14 mouse cellular contexts compared by ENCODE assay signal in the genomic region with DNA sequence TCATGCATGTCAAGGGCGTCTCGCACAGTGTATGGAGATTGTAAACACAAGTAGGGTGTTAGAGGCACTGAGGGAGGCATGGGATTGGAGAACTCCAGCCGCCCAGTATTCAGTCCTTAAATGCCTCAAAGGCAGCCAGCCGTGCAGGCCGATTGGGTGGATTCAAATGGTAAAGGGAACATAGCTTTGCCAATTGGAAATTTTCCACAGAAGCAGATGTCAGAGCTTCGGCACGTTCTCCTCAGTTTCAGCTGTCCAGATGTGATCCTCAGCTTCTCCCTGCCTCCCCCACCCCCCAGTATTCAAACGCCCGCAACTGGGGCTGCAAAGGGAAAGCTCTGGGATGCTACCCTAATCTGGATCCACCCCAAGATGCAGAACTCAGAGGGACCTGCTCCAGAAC. TPM values are rescaled to one million over a fixed set of nuclear protein-coding genes. Genes with fewer than 3 reads are reported as not detected.
DNase-seq lines count a peak whose midpoint lies in the region; ATAC-seq and TF ChIP-seq lines count a peak whose summit lies in the region.
"Had no signal": no experiment of that assay in that cellular context is flagged by ENCODE, and none has a peak within 500 bp of the region (broad histone marks: within the 10 kb centered on the region; RNA-seq: fewer than 3 reads in every experiment).

No protein-coding gene starts in this region.

- H3K4me1 ChIP-seq in lung, postnatal 0 days (ENCODE audit: insufficient read depth, low read depth, low read length): peaks cover 3% of the 10 kb centered on the region; the same call in 1 of the 2 replicates
- no peaks in the 10 kb centered on the region; the same call in 1 of the 2 replicates for H3K4me1 ChIP-seq in lung, adult 2 months (ENCODE audit: control insufficient read depth, insufficient read depth, low read length)
- H3K4me1 ChIP-seq in forebrain, embryonic 14.5 days (ENCODE audit: control insufficient read depth, insufficient read depth, low read length): peaks cover 5% of the 10 kb centered on the region
- H3K4me1 ChIP-seq in kidney, embryonic 15.5 days: peaks cover 19% of the 10 kb centered on the region
- peaks cover 11% of the 10 kb centered on the region for H3K4me1 ChIP-seq in stomach, embryonic 16.5 days (ENCODE audit: control insufficient read depth, insufficient read depth, low read length)

- ATAC-seq in lung, postnatal 0 days: peak; percentile 63
- ATAC-seq in forebrain, embryonic 14.5 days: peak; percentile 67; the same call in 1 of the 2 replicates
- peak; percentile 87 for ATAC-seq in kidney, embryonic 15.5 days (replicated peaks; ENCODE audit: low FRiP score)
- ATAC-seq in stomach, embryonic 16.5 days (ENCODE audit: insufficient read depth, low FRiP score): peak; percentile 84
- ATAC-seq: liver, postnatal 0 days had no signal

- TF ChIP-seq POLR2A in lung, adult 2 months (IDR thresholded peaks at IDR 0.05; ENCODE audit: borderline replicate concordance, extremely low read depth, low read depth, low read length): no peak

- no peak for TF ChIP-seq EP300 in lung, postnatal 0 days (IDR thresholded peaks at IDR 0.05)

- peak; percentile 61 for DNase-seq in lung, postnatal 0 days (ENCODE audit: low spot score)
- DNase-seq in lung, adult 2 months: no peak
- DNase-seq in forebrain, embryonic 14.5 days (ENCODE audit: low spot score): peak; percentile 62
- no peak for DNase-seq in right cerebral cortex, postnatal 36 days (ENCODE audit: low spot score in 2 of 2)
- no peak for DNase-seq in layer of hippocampus, postnatal 25 days (ENCODE audit: extremely low spot score in 1 of 2, low spot score in 1 of 2)
- DNase-seq: adrenal gland, adult 8-10 months; cerebellum, adult 11 months; liver, postnatal 0 days; thymus, postnatal 14 days had no signal

- TF ChIP-seq CTCF in lung, postnatal 0 days (IDR thresholded peaks at IDR 0.05): no peak
- TF ChIP-seq CTCF in lung, adult 2 months (IDR thresholded peaks at IDR 0.05; ENCODE audit: insufficient read depth, low read length): no peak

- 29% methylated on average over 9 of the region's 9 CpGs for WGBS in lung, postnatal 0 days
- 37% methylated on average over 9 of the region's 9 CpGs for WGBS in lung, adult 2 months
- 12% methylated on average over 9 of the region's 9 CpGs for WGBS in forebrain, embryonic 14.5 days
- WGBS in kidney, embryonic 15.5 days: 39% methylated on average over 9 of the region's 9 CpGs
- WGBS in stomach, embryonic 16.5 days: 27% methylated on average over 9 of the region's 9 CpGs

- no peaks in the 10 kb centered on the region for H3K36me3 ChIP-seq in lung, postnatal 0 days (ENCODE audit: insufficient read depth, low read length)
- H3K36me3 ChIP-seq in forebrain, embryonic 14.5 days (ENCODE audit: control insufficient read depth, insufficient read depth, low read length): no peaks in the 10 kb centered on the region
- H3K36me3 ChIP-seq in kidney, embryonic 15.5 days: no peaks in the 10 kb centered on the region
- H3K36me3 ChIP-seq in stomach, embryonic 16.5 days (ENCODE audit: control insufficient read depth, insufficient read depth, low read length): no peaks in the 10 kb centered on the region
- H3K36me3 ChIP-seq: G1E; heart, embryonic 15.5 days had no signal

- peak overlapping the region; percentile 12; the same call in 1 of the 2 replicates for H3K4me2 ChIP-seq in lung, postnatal 0 days (replicated peaks; ENCODE audit: low read depth, low read length)
- H3K4me2 ChIP-seq in forebrain, embryonic 14.5 days (ENCODE audit: low read length): no peak overlapping the region
- peak overlapping the region; percentile 22; the same call in 1 of the 2 replicates for H3K4me2 ChIP-seq in kidney, embryonic 15.5 days
- 0 out of 2 replicates have a peak overlapping the region, but pooled peaks have one; percentile 21 for H3K4me2 ChIP-seq in stomach, embryonic 16.5 days (ENCODE audit: low read depth, low read length)
- H3K4me2 ChIP-seq: heart, embryonic 15.5 days had no signal

- H3K4me3 ChIP-seq in lung, postnatal 0 days (ENCODE audit: low read depth, low read length): no peak overlapping the region
- H3K4me3 ChIP-seq in lung, adult 2 months (replicated peaks; ENCODE audit: extremely low read depth, low read depth, low read length): no peak overlapping the region
- no peak overlapping the region for H3K4me3 ChIP-seq in forebrain, embryonic 14.5 days (ENCODE audit: low read depth, low read length)
- H3K4me3 ChIP-seq in kidney, embryonic 15.5 days (replicated peaks): no peak overlapping the region
- no peak overlapping the region for H3K4me3 ChIP-seq in stomach, embryonic 16.5 days (replicated peaks; ENCODE audit: low read length)
- H3K4me3 ChIP-seq: heart, embryonic 15.5 days; left cerebral cortex, adult 2 months had no signal

- H3K9ac ChIP-seq in lung, postnatal 0 days (replicated peaks; ENCODE audit: low read depth): no peak overlapping the region
- H3K9ac ChIP-seq in forebrain, embryonic 14.5 days (ENCODE audit: low read length): no peak overlapping the region
- no peak overlapping the region for H3K9ac ChIP-seq in kidney, embryonic 15.5 days
- H3K9ac ChIP-seq in stomach, embryonic 16.5 days (ENCODE audit: low read length): no peak overlapping the region
- H3K9ac ChIP-seq: heart, embryonic 15.5 days; liver, postnatal 0 days had no signal

- H3K27ac ChIP-seq in lung, postnatal 0 days (ENCODE audit: low read length): no peak overlapping the region
- H3K27ac ChIP-seq in forebrain, embryonic 14.5 days (ENCODE audit: low read depth, low read length): no peak overlapping the region
- H3K27ac ChIP-seq in kidney, embryonic 15.5 days: peak overlapping the region; percentile 45
- H3K27ac ChIP-seq in stomach, embryonic 16.5 days (ENCODE audit: low read length): peak overlapping the region; percentile 10; the same call in 1 of the 2 replicates
- H3K27ac ChIP-seq: heart, embryonic 15.5 days; left cerebral cortex, adult 2 months had no signal

- no peaks in the 10 kb centered on the region for H3K9me3 ChIP-seq in lung, postnatal 0 days (ENCODE audit: low read length)
- H3K9me3 ChIP-seq in forebrain, embryonic 14.5 days (replicated peaks; ENCODE audit: control insufficient read depth, low read length): no peaks in the 10 kb centered on the region
- no peaks in the 10 kb centered on the region for H3K9me3 ChIP-seq in kidney, embryonic 15.5 days (replicated peaks)
- no peaks in the 10 kb centered on the region for H3K9me3 ChIP-seq in stomach, embryonic 16.5 days (replicated peaks; ENCODE audit: control insufficient read depth, low read length)
- H3K9me3 ChIP-seq: G1E; heart, embryonic 15.5 days had no signal

- no peaks in the 10 kb centered on the region for H3K27me3 ChIP-seq in lung, postnatal 0 days (replicated peaks; ENCODE audit: insufficient read depth, low read length)
- H3K27me3 ChIP-seq in forebrain, embryonic 14.5 days (replicated peaks; ENCODE audit: control insufficient read depth, insufficient read depth, low read length): no peaks in the 10 kb centered on the region
- no peaks in the 10 kb centered on the region for H3K27me3 ChIP-seq in kidney, embryonic 15.5 days
- H3K27me3 ChIP-seq in stomach, embryonic 16.5 days (ENCODE audit: control insufficient read depth, insufficient read depth, low read length): no peaks in the 10 kb centered on the region
- H3K27me3 ChIP-seq: heart, embryonic 15.5 days had no signal

RNA-seq across cellular contexts. Expression of a gene that starts 21.3 kb away (rescaled TPM):
- 26.3 and 26.9 TPM in 2 replicates for polyA plus RNA-seq in lung, postnatal 0 days (2015; fragmentation: Nextera tagmentation; extraction: Ambion mirVana)
- 26.7 and 31.4 TPM in 2 replicates for polyA plus RNA-seq in lung, adult 2 months (2012; rRNA removed)
- polyA plus RNA-seq in forebrain, embryonic 14.5 days (2014; fragmentation: Nextera tagmentation; extraction: Ambion mirVana): 6.7 and 6.8 TPM in 2 replicates
- 34.8 and 36.4 TPM in 2 replicates for polyA plus RNA-seq in kidney, embryonic 15.5 days (2015; fragmentation: Nextera tagmentation; extraction: Ambion mirVana)
- 28.2 and 31.3 TPM in 2 replicates for polyA plus RNA-seq in stomach, embryonic 16.5 days (2015; fragmentation: Nextera tagmentation; extraction: Ambion mirVana)
- 10 to 100 TPM; 11.9 to 12.4 TPM for total RNA-seq in layer of hippocampus, postnatal 25 days (2021)

Comparison
In these comparisons a context has a peak if more than half of its experiments do, and no peak if none do; other contexts are left out.
1. DNase-seq: peak in lung, postnatal 0 days (single experiment) and forebrain, embryonic 14.5 days (single experiment); none in lung, adult 2 months (single experiment), right cerebral cortex, postnatal 36 days (0 of 2) and layer of hippocampus, postnatal 25 days (0 of 2).
2. H3K27ac ChIP-seq: peak in kidney, embryonic 15.5 days (single experiment) and stomach, embryonic 16.5 days (single experiment); none in lung, postnatal 0 days (single experiment) and forebrain, embryonic 14.5 days (single experiment).
3. Peak in every context shown above with its lines, with median percentiles within 50 percentile points of each other: ATAC-seq.